Mouse (Mus musculus): ENCODE data around the gene Nek8.
"Not testable (repeated sequence)": the region's sequence is repeated elsewhere in the genome, so short reads cannot be mapped to it uniquely, and the experiment has no call there.

- TF ChIP-seq EP300, CTCF (IDR thresholded peaks at IDR 0.05; ENCODE audit: low read depth): not testable (repeated sequence)
Measured at GRCm38 (mm10) chr11:78184702-78185101, 8.2 kb upstream of the Nek8 start.
